In genomic region chr15:103313495-103314095, GRCm38 (mm10) we compare ENCODE assay signal across 7 mouse cellular contexts. TPM values are rescaled to one million over a fixed set of nuclear protein-coding genes. Genes with fewer than 3 reads are reported as not detected.
DNase-seq lines count a peak whose midpoint lies in the region; ATAC-seq and TF ChIP-seq lines count a peak whose summit lies in the region.

No protein-coding gene starts in this region.

- peak; percentile 60 for DNase-seq in CD4-positive helper T cell, adult 2 months (ENCODE audit: low read depth, low spot score)
- peak; percentile 71 for DNase-seq in lung, postnatal 25 days (ENCODE audit: low spot score)

- peak overlapping the region; percentile 79 for H3K4me2 ChIP-seq in heart, embryonic 13.5 days
- peak overlapping the region; percentile 56 for H3K4me2 ChIP-seq in kidney, embryonic 16.5 days (replicated peaks; ENCODE audit: low read depth, low read length)
- H3K4me2 ChIP-seq in stomach, embryonic 14.5 days (replicated peaks; ENCODE audit: low read depth, low read length), result peak overlapping the region; percentile 46; the same call in 1 of the 2 replicates

- no peak for TF ChIP-seq CTCF in ES-Bruce4 (IDR thresholded peaks at IDR 0.05; ENCODE audit: low read depth, low read length)

- TF ChIP-seq POLR2A in ES-Bruce4 (IDR thresholded peaks at IDR 0.05; ENCODE audit: insufficient read depth, low read length), result no peak

- H3K9me3 ChIP-seq in ES-Bruce4 (replicated peaks; ENCODE audit: control insufficient read depth, insufficient read depth, low read length, poor library complexity, severe bottlenecking), result no peaks in the 10 kb centered on the region
- H3K9me3 ChIP-seq in heart, embryonic 13.5 days, result no peaks in the 10 kb centered on the region
- H3K9me3 ChIP-seq in kidney, embryonic 16.5 days (ENCODE audit: low read length), result no peaks in the 10 kb centered on the region
- no peaks in the 10 kb centered on the region for H3K9me3 ChIP-seq in stomach, embryonic 14.5 days (ENCODE audit: control insufficient read depth, low read depth, low read length)

- H3K36me3 ChIP-seq in ES-Bruce4 (ENCODE audit: control insufficient read depth, insufficient read depth, low read length, poor library complexity, severe bottlenecking), result peaks cover 15% of the 10 kb centered on the region
- H3K36me3 ChIP-seq in heart, embryonic 13.5 days, result peaks cover 20% of the 10 kb centered on the region
- no peaks in the 10 kb centered on the region for H3K36me3 ChIP-seq in kidney, embryonic 16.5 days (ENCODE audit: insufficient read depth, low read length)
- peaks cover 10% of the 10 kb centered on the region; the same call in 1 of the 2 replicates for H3K36me3 ChIP-seq in stomach, embryonic 14.5 days (ENCODE audit: control insufficient read depth, insufficient read depth, low read length)

- ATAC-seq in common myeloid progenitor, adult 5-6 weeks (replicated peaks; ENCODE audit: low read depth, poor library complexity, severe bottlenecking), result peak; percentile 34
- no peak for ATAC-seq in heart, embryonic 13.5 days (ENCODE audit: extremely low read depth, insufficient number of reproducible peaks, low FRiP score, low TSS enrichment)
- ATAC-seq in kidney, embryonic 16.5 days (ENCODE audit: low FRiP score, low TSS enrichment), result no peak
- ATAC-seq in stomach, embryonic 14.5 days (ENCODE audit: insufficient number of reproducible peaks, insufficient read depth, low FRiP score, low read depth), result no peak

- no peaks in the 10 kb centered on the region for H3K4me1 ChIP-seq in ES-Bruce4 (ENCODE audit: control insufficient read depth, insufficient read depth, low read length)
- peaks cover 56% of the 10 kb centered on the region for H3K4me1 ChIP-seq in heart, embryonic 13.5 days
- peaks cover 34% of the 10 kb centered on the region for H3K4me1 ChIP-seq in kidney, embryonic 16.5 days (ENCODE audit: insufficient read depth, low read length)
- H3K4me1 ChIP-seq in stomach, embryonic 14.5 days (ENCODE audit: control insufficient read depth, insufficient read depth, low read length), result peaks cover 23% of the 10 kb centered on the region; the same call in 1 of the 2 replicates

- peak overlapping the region; percentile 50 for H3K9ac ChIP-seq in ES-Bruce4 (ENCODE audit: low read depth, poor library complexity, severe bottlenecking)
- peak overlapping the region; percentile 78 for H3K9ac ChIP-seq in heart, embryonic 13.5 days
- H3K9ac ChIP-seq in kidney, embryonic 16.5 days (replicated peaks; ENCODE audit: low read length), result peak overlapping the region; percentile 37; the same call in 1 of the 2 replicates
- H3K9ac ChIP-seq in stomach, embryonic 14.5 days (replicated peaks; ENCODE audit: low read depth, low read length), result no peak overlapping the region

- H3K27ac ChIP-seq in ES-Bruce4 (ENCODE audit: insufficient read depth, low read length), result no peak overlapping the region
- H3K27ac ChIP-seq in heart, embryonic 13.5 days (replicated peaks), result 0 out of 2 replicates have a peak overlapping the region, but pooled peaks have one; percentile 7
- 0 out of 2 replicates have a peak overlapping the region, but pooled peaks have one; percentile 25 for H3K27ac ChIP-seq in kidney, embryonic 16.5 days (ENCODE audit: low read length)
- no peak overlapping the region for H3K27ac ChIP-seq in stomach, embryonic 14.5 days (ENCODE audit: low read length)

- 16% methylated on average over 18 of the region's 18 CpGs for WGBS in heart, embryonic 13.5 days
- WGBS in kidney, embryonic 16.5 days, result 9% methylated on average over 15 of the region's 18 CpGs
- 19% methylated on average over 18 of the region's 18 CpGs for WGBS in stomach, embryonic 14.5 days

- H3K27me3 ChIP-seq in ES-Bruce4 (ENCODE audit: control insufficient read depth, insufficient read depth, low read length, poor library complexity, severe bottlenecking), result no peaks in the 10 kb centered on the region
- peaks cover 16% of the 10 kb centered on the region for H3K27me3 ChIP-seq in heart, embryonic 13.5 days (replicated peaks)
- H3K27me3 ChIP-seq in kidney, embryonic 16.5 days (ENCODE audit: insufficient read depth, low read length), result no peaks in the 10 kb centered on the region
- no peaks in the 10 kb centered on the region for H3K27me3 ChIP-seq in stomach, embryonic 14.5 days (ENCODE audit: control insufficient read depth, insufficient read depth, low read length)

- no peak overlapping the region for H3K4me3 ChIP-seq in ES-Bruce4 (ENCODE audit: low read depth, low read length)
- H3K4me3 ChIP-seq in heart, embryonic 13.5 days, result no peak overlapping the region
- no peak overlapping the region for H3K4me3 ChIP-seq in kidney, embryonic 16.5 days (ENCODE audit: low read length)
- H3K4me3 ChIP-seq in stomach, embryonic 14.5 days (ENCODE audit: low read depth, low read length), result no peak overlapping the region

- no peak for TF ChIP-seq EP300 in ES-Bruce4 (IDR thresholded peaks at IDR 0.05; ENCODE audit: insufficient read depth, low read depth, low read length)

RNA-seq across cellular contexts. Expression of gene Gpr84, which starts 3.2 kb away (rescaled TPM):
- polyA plus RNA-seq in ES-Bruce4 (2011; ENCODE audit: insufficient read depth, insufficient read length, low read depth, missing spikeins), result not detected in 2 replicates
- total RNA-seq in common myeloid progenitor, adult 5-6 weeks (2017), result not detected in 2 replicates
- polyA plus RNA-seq in heart, embryonic 13.5 days (2015; fragmentation: Nextera tagmentation; extraction: Ambion mirVana), result 0.28 and 0.36 TPM in 2 replicates
- 0.30 and 0.67 TPM in 2 replicates for polyA plus RNA-seq in kidney, embryonic 16.5 days (2015; fragmentation: Nextera tagmentation; extraction: Ambion mirVana)
- 0.24 and 0.46 TPM in 2 replicates for polyA plus RNA-seq in stomach, embryonic 14.5 days (2014; fragmentation: Nextera tagmentation; extraction: Ambion mirVana)

RNA-seq across cellular contexts. Expression of gene Zfp385a, which starts 26.3 kb away (rescaled TPM):
- polyA plus RNA-seq in ES-Bruce4 (2011; ENCODE audit: insufficient read depth, insufficient read length, low read depth, missing spikeins), result 26.8 and 29.6 TPM in 2 replicates
- 3.9 and 6.0 TPM in 2 replicates for total RNA-seq in common myeloid progenitor, adult 5-6 weeks (2017)
- polyA plus RNA-seq in heart, embryonic 13.5 days (2015; fragmentation: Nextera tagmentation; extraction: Ambion mirVana), result 8.3 and 8.9 TPM in 2 replicates
- 12.4 and 14.4 TPM in 2 replicates for polyA plus RNA-seq in kidney, embryonic 16.5 days (2015; fragmentation: Nextera tagmentation; extraction: Ambion mirVana)
- 11.1 and 11.7 TPM in 2 replicates for polyA plus RNA-seq in stomach, embryonic 14.5 days (2014; fragmentation: Nextera tagmentation; extraction: Ambion mirVana)

RNA-seq across cellular contexts. Expression of gene Copz1, which starts 41.1 kb away (rescaled TPM):
- polyA plus RNA-seq in ES-Bruce4 (2011; ENCODE audit: insufficient read depth, insufficient read length, low read depth, missing spikeins), result 140 and 145 TPM in 2 replicates
- total RNA-seq in common myeloid progenitor, adult 5-6 weeks (2017), result 53.8 and 55.5 TPM in 2 replicates
- polyA plus RNA-seq in heart, embryonic 13.5 days (2015; fragmentation: Nextera tagmentation; extraction: Ambion mirVana), result 163 and 178 TPM in 2 replicates
- 324 and 333 TPM in 2 replicates for polyA plus RNA-seq in kidney, embryonic 16.5 days (2015; fragmentation: Nextera tagmentation; extraction: Ambion mirVana)
- polyA plus RNA-seq in stomach, embryonic 14.5 days (2014; fragmentation: Nextera tagmentation; extraction: Ambion mirVana), result 281 and 289 TPM in 2 replicates

RNA-seq across cellular contexts. Expression of gene Itga5, which starts 53.0 kb away (rescaled TPM):
- 35.6 and 39.5 TPM in 2 replicates for polyA plus RNA-seq in ES-Bruce4 (2011; ENCODE audit: insufficient read depth, insufficient read length, low read depth, missing spikeins)
- total RNA-seq in common myeloid progenitor, adult 5-6 weeks (2017), result 13.4 and 17.7 TPM in 2 replicates
- polyA plus RNA-seq in heart, embryonic 13.5 days (2015; fragmentation: Nextera tagmentation; extraction: Ambion mirVana), result 76.4 and 78.0 TPM in 2 replicates
- polyA plus RNA-seq in kidney, embryonic 16.5 days (2015; fragmentation: Nextera tagmentation; extraction: Ambion mirVana), result 40.7 and 44.3 TPM in 2 replicates
- polyA plus RNA-seq in stomach, embryonic 14.5 days (2014; fragmentation: Nextera tagmentation; extraction: Ambion mirVana), result 67.5 and 71.2 TPM in 2 replicates

RNA-seq across cellular contexts. Expression of gene Nfe2, which starts 55.4 kb away (rescaled TPM):
- not detected in 2 replicates for polyA plus RNA-seq in ES-Bruce4 (2011; ENCODE audit: insufficient read depth, insufficient read length, low read depth, missing spikeins)
- 121 and 135 TPM in 2 replicates for total RNA-seq in common myeloid progenitor, adult 5-6 weeks (2017)
- polyA plus RNA-seq in heart, embryonic 13.5 days (2015; fragmentation: Nextera tagmentation; extraction: Ambion mirVana), result 7.2 and 8.2 TPM in 2 replicates
- polyA plus RNA-seq in kidney, embryonic 16.5 days (2015; fragmentation: Nextera tagmentation; extraction: Ambion mirVana), result 3.8 and 4.2 TPM in 2 replicates
- polyA plus RNA-seq in stomach, embryonic 14.5 days (2014; fragmentation: Nextera tagmentation; extraction: Ambion mirVana), result 1.9 and 2.0 TPM in 2 replicates

Comparison
In these comparisons a context has a peak if more than half of its experiments do, and no peak if none do; other contexts are left out.
1. H3K27ac ChIP-seq: peak in heart, embryonic 13.5 days (single experiment) and kidney, embryonic 16.5 days (single experiment); none in ES-Bruce4 (single experiment) and stomach, embryonic 14.5 days (single experiment).
2. Peak in every context shown above with its lines, with median percentiles within 50 percentile points of each other: H3K4me2 ChIP-seq.